Mouse (Mus musculus): Measurements from ENCODE around the gene Ap2b1.

- TF ChIP-seq POLR2A (IDR thresholded peaks at IDR 0.05; ENCODE audit: control insufficient read depth, extremely low read depth, insufficient read depth, low read length, poor library complexity) (no peak), CTCF (IDR thresholded peaks at IDR 0.05; ENCODE audit: borderline replicate concordance, control insufficient read depth, extremely low read depth, insufficient read depth, low read length, poor library complexity) (no peak)
These were observed 151.7 kb downstream of the Ap2b1 start for GRCm38 (mm10) chr11:83450550-83450949.

Data from thymus, adult 2 months (tissue).